Mouse (Mus musculus): Measurements from ENCODE around the gene Col5a1.

DNA sequence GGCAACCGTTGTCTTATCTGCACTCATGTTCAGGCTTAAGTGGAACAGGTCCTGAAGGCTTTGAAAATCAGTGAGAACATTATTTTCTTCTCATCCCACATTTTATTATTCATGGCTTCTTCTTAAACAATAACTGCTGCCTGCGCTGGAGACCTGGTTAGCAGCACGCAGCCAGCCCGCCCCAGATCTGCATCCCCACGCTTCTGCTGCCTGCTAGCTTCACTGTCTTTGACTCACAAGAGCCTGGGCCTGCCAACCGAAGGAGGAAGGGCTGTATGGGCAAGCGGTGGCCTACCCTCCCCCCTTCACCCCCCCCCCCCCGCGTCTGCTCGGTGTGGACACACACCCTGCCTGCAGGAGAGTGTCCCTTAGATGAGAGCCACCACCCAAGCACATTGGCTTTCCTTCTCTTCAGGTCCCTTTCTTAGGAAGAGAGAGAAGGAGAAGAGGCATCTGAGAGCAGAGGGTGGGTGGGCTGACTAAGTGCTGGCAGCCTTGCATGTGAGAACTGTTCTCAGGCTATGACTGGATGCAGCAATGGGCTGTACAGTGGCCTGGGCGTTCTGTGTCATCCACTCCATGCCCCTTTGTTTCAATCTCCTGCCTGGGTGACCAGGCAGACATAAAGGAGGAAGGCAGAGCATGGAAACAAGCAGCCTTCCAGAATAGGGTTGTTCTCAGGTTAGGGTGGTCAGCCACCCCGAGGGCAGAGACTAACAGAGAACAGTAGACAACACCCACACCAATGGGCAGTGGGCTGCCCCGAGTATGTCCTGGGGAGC, 104.4 kb downstream of the Col5a1 start:
- TF ChIP-seq CTCF (IDR thresholded peaks at IDR 0.05; ENCODE audit: control insufficient read depth, insufficient read depth, insufficient read length) (no peak), USF1 (IDR thresholded peaks at IDR 0.05; ENCODE audit: low read depth) (no peak)

Data from C2C12 (cell line).